Mouse (Mus musculus) telencephalon, adult 2 months (tissue): ENCODE measurements at regions not wholly inside any gene's neighbourhood (a gene's known extent, or its start where the extent isn't known, plus 50 kb on each side); places are given as distances from the start of the nearest gene placed in this dataset.
A peak's percentile ranks its signal among the peaks of the same experiment; 100 is the strongest.

Source experiments
- DNase-seq: peaks from one replicate; pipeline ENCODE4 v3.0.0-alpha.2; 2011; ENCODE audit warnings: low read depth, low spot score

DNA sequence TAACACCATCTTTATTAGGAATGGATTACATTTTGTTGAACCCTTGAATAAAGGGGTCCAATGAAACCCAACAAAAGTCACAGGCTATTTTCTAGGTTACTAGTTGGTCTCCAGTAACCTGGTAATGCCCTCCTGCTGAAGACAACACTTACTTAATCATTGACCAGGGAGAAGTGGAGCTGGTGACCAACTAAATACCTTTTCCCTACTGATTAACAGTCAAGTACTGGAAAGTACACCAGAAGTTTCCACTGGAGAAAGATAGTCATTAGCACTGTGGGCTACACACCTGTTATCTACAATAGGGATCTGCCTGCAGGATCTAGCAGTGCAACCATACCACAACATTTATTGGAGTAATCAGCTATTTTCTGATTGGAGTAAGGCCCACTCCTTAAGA is 718.7 kb downstream of the Trhde start:
- no peak for DNase-seq

DNA sequence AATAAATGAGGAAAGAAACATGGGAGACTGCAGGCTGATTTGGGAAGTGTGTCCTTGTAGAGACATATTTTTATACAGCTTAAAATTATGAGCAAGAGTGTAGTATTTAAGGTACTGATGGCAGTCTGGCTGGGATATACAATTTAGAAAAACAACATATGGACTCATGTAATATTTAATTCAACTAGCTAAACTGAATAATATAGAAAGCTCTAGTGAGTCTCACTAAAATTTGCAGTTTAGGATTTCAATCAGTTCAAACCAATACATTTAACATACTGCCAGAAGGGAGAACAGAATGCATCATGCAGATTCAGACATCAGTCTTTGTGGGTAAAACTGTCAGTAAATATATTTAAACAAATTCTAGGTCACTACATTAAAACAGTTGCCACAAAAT is 760.1 kb downstream of the Trhde start:
- DNase-seq = peak; percentile 2

DNA sequence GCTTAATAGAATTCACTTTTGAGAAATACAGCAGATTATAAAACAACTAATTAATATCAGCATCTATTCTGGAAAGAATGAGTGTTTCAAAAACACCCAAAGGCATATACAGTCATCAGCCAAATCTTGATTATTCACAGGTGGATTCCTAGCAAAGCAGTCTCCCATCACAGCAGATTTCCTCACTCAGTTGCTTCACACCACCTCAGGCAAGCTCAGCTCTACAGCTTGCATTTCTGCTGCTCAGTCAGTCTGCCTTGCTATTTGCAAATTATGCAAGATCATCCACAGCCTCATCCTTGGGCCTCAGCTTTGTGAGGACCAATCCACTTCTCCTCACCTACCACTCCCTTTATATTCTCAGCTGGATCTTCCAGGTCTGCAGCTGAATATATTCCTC is 788.7 kb downstream of the Trhde start:
- no peak for DNase-seq

DNA sequence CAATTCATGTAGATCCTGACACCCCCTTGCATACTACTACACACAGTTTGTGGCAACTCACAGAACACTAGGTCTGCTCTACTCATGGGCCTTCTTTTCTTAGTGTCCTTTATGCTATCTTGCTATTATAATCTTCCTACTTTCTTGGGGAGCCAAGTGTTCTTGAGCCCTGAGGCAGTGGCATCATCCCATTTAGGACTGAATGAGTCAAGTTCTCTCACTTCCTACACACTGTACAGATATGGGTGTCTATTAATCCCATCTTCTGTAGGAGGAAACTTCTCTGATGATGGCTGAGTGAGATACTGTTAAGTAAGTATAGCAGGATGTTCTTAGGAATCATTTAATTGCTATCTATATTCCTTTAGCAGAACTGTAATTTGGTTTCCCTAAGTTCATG is 816.7 kb downstream of the Trhde start:
- peak; percentile 48 for DNase-seq

DNA sequence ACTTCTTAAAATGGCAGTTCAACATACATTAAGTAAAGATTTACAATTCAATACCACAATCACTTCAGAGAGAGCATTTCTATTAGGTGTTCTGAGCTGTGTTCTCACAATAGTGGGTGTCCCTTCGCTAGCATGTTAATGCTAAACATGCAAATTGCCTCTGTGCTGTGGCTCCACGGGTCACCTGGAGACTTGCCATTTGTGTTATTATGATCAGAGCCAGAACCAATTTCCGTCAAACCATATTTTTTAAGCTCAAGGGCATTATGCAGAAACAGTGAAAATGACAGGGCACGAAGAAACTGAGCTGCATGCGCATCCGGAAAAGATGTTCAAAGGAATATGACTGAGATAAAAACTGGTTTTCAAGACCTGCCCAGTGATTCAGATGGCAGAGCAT is 829.3 kb downstream of the Trhde start:
- DNase-seq = no peak

DNA sequence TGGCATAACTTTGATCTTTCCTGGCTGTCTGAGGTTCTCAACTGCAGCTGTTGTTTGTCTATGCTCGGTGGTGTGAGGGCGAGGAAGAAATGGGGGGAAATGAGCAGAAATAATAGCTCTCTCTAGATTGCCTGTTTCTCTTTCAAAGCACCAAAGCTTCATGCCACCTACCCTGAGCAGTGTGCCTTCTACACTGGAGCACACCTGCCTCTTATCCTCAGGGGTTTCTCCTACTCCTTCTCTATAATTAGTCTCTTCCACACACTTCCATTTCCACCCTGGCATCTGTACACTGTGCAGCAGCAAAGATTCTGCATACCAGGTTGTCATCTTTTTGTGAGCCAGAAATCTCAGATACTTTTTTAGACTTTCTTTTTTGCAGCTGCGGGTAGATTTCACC is 855.3 kb downstream of the Trhde start:
- peak; percentile 50 for DNase-seq

DNA sequence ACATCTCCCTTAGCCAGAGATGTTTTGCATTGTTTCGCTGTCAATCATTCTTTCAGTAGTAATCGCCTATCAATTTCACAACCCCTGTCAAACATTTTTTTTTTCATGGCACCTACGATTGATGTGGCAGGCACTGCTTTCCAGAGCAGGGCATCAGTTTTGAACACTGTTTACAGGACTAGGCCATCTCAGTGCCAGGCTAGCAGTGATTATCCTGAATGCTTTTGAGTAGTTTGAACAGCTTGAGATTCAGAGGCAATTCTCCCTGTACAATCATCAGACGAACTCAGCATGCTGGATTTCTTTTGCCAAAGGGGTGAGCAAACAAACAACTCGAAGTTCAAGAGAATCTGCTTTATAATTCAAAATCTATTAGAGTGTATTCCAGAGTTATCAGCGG is 862.6 kb downstream of the Trhde start:
- no peak for DNase-seq

DNA sequence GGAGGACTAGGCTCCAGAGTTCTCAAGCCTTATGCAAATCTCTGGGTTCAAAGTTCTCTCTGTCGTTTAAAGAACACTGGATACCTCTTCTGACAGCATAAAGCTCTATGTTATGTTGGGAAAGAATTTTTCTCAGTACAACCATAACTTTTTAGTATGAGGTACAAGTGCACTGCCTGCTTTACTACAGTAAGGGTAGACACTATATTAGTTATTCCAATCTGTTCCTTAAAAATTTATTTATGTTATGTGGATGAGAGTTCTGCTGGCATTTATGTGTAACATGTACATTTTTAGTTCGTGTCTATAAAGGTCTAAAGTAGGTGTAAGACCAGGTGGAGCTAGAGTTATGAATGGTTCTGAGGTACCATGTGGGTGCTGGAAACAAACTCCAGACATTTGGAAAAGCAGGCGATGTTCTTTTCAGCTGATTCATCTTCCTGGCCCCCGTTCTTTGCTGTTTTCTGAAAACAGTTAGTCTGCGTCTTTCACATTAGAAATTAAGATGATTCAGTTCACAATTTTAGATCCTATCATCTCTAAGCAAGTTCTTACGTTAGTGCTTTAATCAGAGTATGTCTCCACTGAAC is 871.8 kb downstream of the Trhde start:
- DNase-seq = peak; percentile 62

DNA sequence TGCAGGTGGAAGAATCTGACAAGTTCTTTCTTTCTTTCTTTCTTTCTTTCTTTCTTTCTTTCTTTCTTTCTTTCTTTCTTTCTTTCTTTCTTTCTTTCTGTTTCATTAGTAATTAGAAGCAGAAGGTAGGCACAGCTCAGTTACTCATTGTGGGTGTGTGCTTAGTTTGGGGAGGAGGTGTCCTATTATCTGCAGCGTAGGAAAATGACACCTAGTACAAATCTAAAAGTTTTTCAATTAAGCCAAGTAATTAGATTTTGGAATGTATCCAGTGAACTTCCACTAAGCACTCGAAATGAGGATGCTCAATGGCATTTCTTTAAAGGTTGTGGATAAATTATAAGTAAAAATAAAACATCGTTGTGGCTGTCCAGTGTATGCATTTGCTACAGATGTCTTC is 885.4 kb downstream of the Trhde start:
- no peak for DNase-seq

DNA sequence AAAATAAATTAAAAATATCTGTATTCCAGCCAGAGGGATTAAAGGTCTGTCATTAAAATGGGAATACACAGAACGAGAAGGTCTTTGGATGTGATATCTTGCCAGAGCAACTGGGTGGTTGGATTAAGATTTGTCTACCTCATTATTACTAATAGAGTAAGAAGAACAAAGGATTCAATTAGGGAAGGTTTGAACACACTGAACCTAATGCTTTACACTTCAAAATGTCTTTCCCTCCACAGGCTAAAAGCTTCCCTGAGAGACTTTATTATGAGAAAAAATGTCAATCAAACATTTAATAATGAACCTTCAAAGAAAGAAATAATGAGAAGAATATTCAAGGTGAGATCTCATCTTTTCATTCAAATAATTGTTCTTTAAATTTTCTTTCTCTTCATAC is 899.4 kb downstream of the Trhde start:
- DNase-seq = no peak

DNA sequence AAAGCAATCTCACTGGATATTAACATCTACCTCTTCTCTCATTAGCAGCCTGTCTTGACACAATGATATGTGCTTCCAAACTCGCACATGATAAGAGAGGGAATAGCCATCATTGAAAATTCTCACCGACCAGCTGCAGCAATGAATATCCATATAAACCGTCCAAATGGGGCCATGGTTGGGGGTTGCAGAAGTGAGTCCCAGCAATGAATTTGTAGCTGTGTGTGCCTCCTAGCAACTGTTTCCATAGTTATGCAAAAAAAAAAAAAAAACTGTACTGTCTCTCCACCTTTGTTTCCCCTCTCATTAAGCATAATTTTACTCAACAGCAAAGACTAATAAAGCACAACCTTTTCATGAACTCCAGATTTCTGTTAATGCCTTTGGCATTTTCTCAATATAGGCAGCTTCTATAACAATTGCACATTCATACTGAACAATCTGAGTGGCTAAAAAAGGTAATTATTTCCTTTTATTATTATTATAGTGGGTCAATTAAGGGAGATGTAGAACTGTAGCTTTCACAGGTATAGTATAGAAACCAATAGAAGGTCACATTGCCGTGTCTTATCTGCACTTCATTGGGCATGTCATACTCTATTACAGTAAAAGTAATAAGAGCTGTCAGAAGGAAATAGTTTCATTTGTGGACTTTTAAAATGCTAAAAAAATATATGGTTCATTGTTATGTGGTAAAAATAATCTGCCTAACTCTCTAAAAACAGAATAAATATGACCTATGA is 927.5 kb downstream of the Trhde start:
- no peak for DNase-seq

DNA sequence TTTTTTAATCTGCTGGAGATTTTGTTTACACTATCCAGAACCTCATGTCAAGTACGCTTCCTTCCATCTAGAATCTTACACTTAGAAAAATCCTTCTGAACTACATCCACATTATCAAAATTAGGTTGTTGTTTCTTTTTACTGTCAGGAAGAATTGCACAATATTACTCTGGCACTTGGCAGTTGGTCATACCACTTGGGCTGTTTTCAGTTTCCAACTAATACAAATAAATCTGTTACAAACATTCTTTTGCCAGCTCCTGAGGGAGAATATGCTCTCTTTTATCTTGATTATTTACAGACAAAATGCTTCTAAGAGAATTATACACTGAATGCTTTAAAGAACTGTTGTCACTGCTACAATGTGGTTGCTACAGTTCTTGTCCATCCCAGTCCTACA is 895.8 kb upstream of the Atxn7l3b start:
- no peak for DNase-seq
